Mouse (Mus musculus) forebrain, postnatal 0 days (tissue): ENCODE results near the gene Ddx41. TPM values are rescaled to one million over a fixed set of nuclear protein-coding genes. Genes with fewer than 3 reads are reported as not detected.

ENCODE experiments used
- ATAC-seq: fragments of 200-750 bp; cut with Nextera tagmentation; 2 replicates; pipeline ENCODE4 v1.8.0; 2017; ENCODE audit warnings: mild to moderate bottlenecking, moderate library complexity
- DNase-seq: peaks from one replicate; pipeline ENCODE4 v3.0.0-alpha.2; 2015
- H3K27ac ChIP-seq: fragments of 300-500 bp; sonication (generic); 2 replicates; pipeline ENCODE4 v1.5.1; 2014; ENCODE audit warnings: low read depth, mild to moderate bottlenecking, antibody characterized with exemption, low read length, moderate library complexity, mixed read lengths
- H3K27me3 ChIP-seq: fragments of 300-500 bp; sonication (generic); 2 replicates; pipeline ENCODE4 v1.6.1; 2014; ENCODE audit warnings: mild to moderate bottlenecking, low read length, mixed read lengths; ENCODE audit not compliant: insufficient read depth
- H3K36me3 ChIP-seq: fragments of 300-500 bp; sonication (generic); 2 replicates; pipeline ENCODE4 v1.6.1; 2014; ENCODE audit warnings: mild to moderate bottlenecking, moderate library complexity; ENCODE audit not compliant: insufficient read depth
- H3K4me1 ChIP-seq: fragments of 300-500 bp; sonication (generic); 2 replicates; pipeline ENCODE4 v1.6.1; 2014; ENCODE audit warnings: antibody characterized with exemption; ENCODE audit not compliant: insufficient read depth
- H3K4me2 ChIP-seq: fragments of 300-500 bp; sonication (generic); 2 replicates; pipeline ENCODE4 v1.6.1; 2014; ENCODE audit warnings: low read depth, mild to moderate bottlenecking, moderate library complexity
- H3K4me3 ChIP-seq: fragments of 300-500 bp; sonication (generic); 2 replicates; pipeline ENCODE4 v1.5.1; 2014; ENCODE audit warnings: low read depth, low read length, mixed read lengths
- H3K9ac ChIP-seq: fragments of 300-500 bp; sonication (generic); 2 replicates; pipeline ENCODE4 v1.6.1; 2014; ENCODE audit warnings: mild to moderate bottlenecking
- H3K9me3 ChIP-seq: fragments of 300-500 bp; sonication (generic); 2 replicates; pipeline ENCODE4 v1.6.1; 2016; ENCODE audit warnings: low read length
- CTCF ChIP-seq: sonication (generic); IDR thresholded peaks from 2 replicates; pipeline ENCODE4 v1.5.1; 2016; ENCODE audit warnings: antibody characterized with exemption, control low read depth, low read depth
- WGBS: fragments of 180-500 bp; shearing (Covaris S2); extraction: QIAGEN DNeasy Blood & Tissue Kit; methylation state at CpG from one replicate; pipeline ENCODE4 v1.1.7; 2014; 5-methylcytosine and 5-hydroxymethylcytosine counted together
- microRNA-seq, 2 experiments: library from miRNA; unstranded; fragments of <30 nt; microRNA quantifications; one replicate each; pipeline ENCODE4; 2016
- polyA plus RNA-seq: library from polyadenylated mRNA; unstranded; fragments of >200 nt; fragmentation: Nextera tagmentation; extraction: Ambion mirVana; gene quantifications from 2 replicates; pipeline ENCODE4 v1.2.1, GENCODE M21; 2015
- total RNA-seq: library from RNA; depleted of rRNA; stranded (reverse); fragments of >200 nt; gene quantifications from 2 replicates; pipeline ENCODE4 v1.2.3, GENCODE M21; 2014; rRNA removed

The Ddx41 gene
- total and polyA plus RNA-seq, 2 experiments from 2014 or later = 46.1 to 69.6 TPM

DNA sequence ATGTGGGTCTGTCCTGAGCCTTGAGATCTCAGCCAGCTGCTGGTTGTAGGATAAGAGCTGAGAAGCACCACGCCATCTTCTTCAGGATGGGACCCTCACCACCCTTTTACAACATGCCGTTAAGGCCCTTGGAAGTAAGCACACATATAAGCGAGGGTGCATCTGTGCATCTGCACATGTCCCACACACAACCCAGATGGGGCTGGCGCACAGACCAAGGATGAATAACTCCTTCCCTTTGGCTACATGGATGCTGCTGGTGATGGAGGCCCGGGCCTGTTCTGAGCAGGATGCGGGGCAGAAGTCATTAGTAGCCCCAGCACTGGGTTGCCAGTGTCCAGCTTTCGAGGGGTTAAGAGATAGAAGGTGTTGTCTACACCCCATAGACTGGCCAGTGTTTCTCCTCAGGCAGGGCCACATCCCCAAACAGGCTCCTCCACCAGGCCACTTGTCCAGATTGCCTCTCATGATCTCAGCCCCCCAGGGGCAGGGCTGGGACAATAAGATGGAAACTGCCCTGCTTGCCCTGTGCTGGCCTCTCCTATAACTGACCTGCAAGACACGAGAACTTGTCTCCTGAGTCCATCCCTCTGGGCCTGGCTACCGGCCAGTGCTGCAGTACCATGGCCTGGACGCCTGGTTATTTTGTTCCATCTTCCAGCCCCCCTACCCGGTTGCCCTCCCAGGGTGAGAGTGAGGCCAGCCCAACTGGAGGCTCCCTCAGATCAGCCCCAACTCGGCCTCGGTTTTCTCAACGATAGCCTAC lies 50.2 kb downstream of the Ddx41 start:
- TF ChIP-seq CTCF = no peak

DNA sequence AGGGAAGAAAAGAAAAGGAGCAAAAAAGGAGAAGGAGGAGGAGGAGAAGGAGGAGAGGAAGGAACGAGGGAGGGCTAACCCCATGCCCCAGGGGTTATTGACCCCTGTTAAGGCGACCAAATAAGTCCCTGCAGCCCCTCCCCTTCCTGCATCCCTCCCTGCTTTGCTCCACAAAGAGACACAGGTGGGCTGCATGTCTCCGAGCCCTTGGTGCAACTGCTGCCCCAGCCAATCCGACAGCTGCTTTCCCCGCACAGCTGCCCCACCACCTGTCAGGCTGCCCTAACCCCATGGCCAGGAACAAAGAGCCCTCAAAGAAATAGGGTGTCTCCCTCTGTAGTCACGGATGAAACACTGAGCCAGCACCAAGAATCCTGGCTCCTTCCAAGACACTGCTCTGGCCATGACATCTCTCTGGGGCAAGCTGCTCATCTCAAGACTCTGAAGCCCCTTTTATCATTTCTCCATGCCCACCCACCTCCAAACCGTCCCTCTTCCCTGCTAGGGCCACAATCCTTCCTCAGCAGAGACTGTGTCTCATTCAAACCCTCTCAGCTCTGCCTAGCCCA lies 51.9 kb downstream of the Ddx41 start:
- peak overlapping the region; percentile 97 for H3K4me2 ChIP-seq
- no peaks in the 10 kb centered on the region for H3K27me3 ChIP-seq
- WGBS = 14% methylated on average over 7 of the region's 7 CpGs
- peaks cover 36% of the 10 kb centered on the region for H3K36me3 ChIP-seq
- H3K4me1 ChIP-seq = peaks cover 24% of the 10 kb centered on the region
- H3K9ac ChIP-seq = peak overlapping the region; percentile 97
- TF ChIP-seq CTCF = no peak
- H3K27ac ChIP-seq = peak overlapping the region; percentile 92
- H3K9me3 ChIP-seq = no peaks in the 10 kb centered on the region
- no peak for ATAC-seq
- peak overlapping the region; percentile 74 for H3K4me3 ChIP-seq
- DNase-seq = no peak

More for the DNA sequence above, 50.2 kb downstream of the Ddx41 start:
- Histone ChIP-seq H3K4me2 (peak overlapping the region; percentile 97), H3K4me1 (peaks cover 24% of the 10 kb centered on the region), H3K9me3 (no peaks in the 10 kb centered on the region), H3K36me3 (peaks cover 20% of the 10 kb centered on the region), H3K4me3 (peak overlapping the region; percentile 74), H3K9ac (peak overlapping the region; percentile 97), H3K27me3 (no peaks in the 10 kb centered on the region), H3K27ac (peak overlapping the region; percentile 97)
- 21% methylated on average over 14 of the region's 14 CpGs for WGBS
- no peak for ATAC-seq
- no peak for DNase-seq

DNA sequence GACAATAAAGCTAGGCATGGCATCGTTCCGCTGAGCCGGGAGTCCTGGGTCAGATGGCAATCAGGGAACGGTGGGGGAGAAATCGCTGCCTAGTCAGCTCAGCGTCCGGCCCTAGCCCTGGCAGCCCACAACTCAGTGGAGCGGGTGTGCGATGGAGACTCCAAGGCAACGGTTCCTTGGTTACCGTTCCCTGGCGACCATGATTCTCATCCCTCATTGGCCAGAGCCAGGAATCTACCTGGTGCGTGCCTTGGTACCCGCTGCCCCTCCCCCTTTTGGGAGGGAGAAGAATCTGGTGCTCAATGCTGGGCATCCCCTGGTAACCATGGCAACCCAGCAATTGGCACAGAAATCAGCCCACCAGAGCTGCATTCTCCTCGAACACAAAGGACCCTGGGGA lies 52.9 kb downstream of the Ddx41 start:
- DNase-seq (peak; percentile 95), ATAC-seq (peak; percentile 85)
- H3K4me2 ChIP-seq = peak overlapping the region; percentile 97
- TF ChIP-seq CTCF = no peak
- no peaks in the 10 kb centered on the region for H3K9me3 ChIP-seq
- WGBS = 4% methylated on average over 15 of the region's 15 CpGs
- peak overlapping the region; percentile 97 for H3K9ac ChIP-seq
- H3K36me3 ChIP-seq = peaks cover 46% of the 10 kb centered on the region
- peaks cover 24% of the 10 kb centered on the region for H3K4me1 ChIP-seq
- peak overlapping the region; percentile 92 for H3K27ac ChIP-seq
- no peaks in the 10 kb centered on the region for H3K27me3 ChIP-seq
- H3K4me3 ChIP-seq = peak overlapping the region; percentile 74

DNA sequence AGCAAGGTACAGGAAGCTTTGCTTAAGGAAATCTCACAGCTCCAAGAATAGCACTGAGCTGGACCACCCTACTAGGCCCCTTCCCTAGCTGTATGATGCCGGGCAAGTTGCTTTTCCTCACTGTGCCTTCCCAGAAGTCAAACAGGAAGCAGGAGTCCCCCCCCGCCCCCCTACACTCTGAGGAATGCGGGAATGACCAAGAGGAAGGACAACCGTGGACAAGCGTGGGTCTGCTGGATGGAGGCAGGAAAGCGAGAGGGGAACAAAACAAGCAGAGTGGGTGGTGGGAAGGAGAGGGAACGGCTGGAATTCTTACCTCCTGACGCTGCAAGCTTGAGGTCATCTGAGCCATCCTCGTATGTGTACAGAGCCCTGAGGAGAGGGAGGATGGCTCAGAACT lies 53.4 kb downstream of the Ddx41 start:
- Histone ChIP-seq H3K27me3 (no peaks in the 10 kb centered on the region), H3K4me1 (peaks cover 24% of the 10 kb centered on the region)
- 47% methylated on average over 9 of the region's 9 CpGs for WGBS

DNA sequence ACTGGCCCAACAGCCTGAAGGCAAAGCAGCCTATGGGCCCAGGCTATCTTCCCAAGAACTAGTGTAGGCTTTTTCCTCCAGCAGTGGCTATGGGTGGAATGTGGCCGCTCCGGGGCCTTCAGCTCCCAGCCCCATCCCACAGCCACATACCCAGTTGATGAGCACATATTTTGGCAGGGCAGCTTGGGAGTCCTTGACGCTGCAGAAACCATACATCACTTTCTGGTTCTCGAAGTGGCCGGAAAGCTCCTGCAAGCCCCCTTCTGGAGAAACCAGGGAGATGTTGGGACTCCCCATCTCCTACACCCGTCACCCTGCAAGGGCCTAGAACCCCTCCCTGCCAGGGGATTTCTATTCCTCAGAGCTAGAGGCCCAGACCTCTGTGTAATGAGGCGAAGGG lies 53.9 kb downstream of the Ddx41 start:
- H3K4me3 ChIP-seq = no peak overlapping the region
- H3K4me1 ChIP-seq = peaks cover 24% of the 10 kb centered on the region
- no peaks in the 10 kb centered on the region for H3K9me3 ChIP-seq
- ATAC-seq (no peak), DNase-seq (no peak)
- peak overlapping the region; percentile 97; the same call in 1 of the 2 replicates for H3K4me2 ChIP-seq
- peak overlapping the region; percentile 54 for H3K27ac ChIP-seq
- no peaks in the 10 kb centered on the region for H3K27me3 ChIP-seq
- 63% methylated on average over 7 of the region's 7 CpGs for WGBS
- H3K36me3 ChIP-seq = peaks cover 53% of the 10 kb centered on the region
- peak; percentile 18; the same call in 1 of the 2 replicates for TF ChIP-seq CTCF
- H3K9ac ChIP-seq = no peak overlapping the region; the same call in 1 of the 2 replicates

More for the DNA sequence above, 53.4 kb downstream of the Ddx41 start:
- peaks cover 47% of the 10 kb centered on the region for H3K36me3 ChIP-seq
- H3K4me2 ChIP-seq = peak overlapping the region; percentile 97
- peak overlapping the region; percentile 75 for H3K27ac ChIP-seq
- H3K9me3 ChIP-seq = no peaks in the 10 kb centered on the region
- DNase-seq (no peak), ATAC-seq (no peak)
- no peak for TF ChIP-seq CTCF
- H3K4me3 ChIP-seq = peak overlapping the region; percentile 74
- H3K9ac ChIP-seq = peak overlapping the region; percentile 48

Small RNA genes lying within 50 kb of the gene (microRNA-seq; reads per million reads assigned to microRNA genes)
- 1.2 to 2.0 reads per million in 2 experiments for gene Mir6945

Other genes with a start within 250 kb of the Ddx41 start
- gene Prelid1, start 216.2 kb downstream of the Ddx41 start, total RNA-seq = 159 and 187 TPM in 2 replicates
- 313 and 316 TPM in 2 replicates for gene Prelid1, start 216.2 kb downstream of the Ddx41 start, polyA plus RNA-seq
- 67.3 and 77.4 TPM in 2 replicates for gene Rab24, start 214.7 kb downstream of the Ddx41 start, total RNA-seq
- gene Rab24, start 214.7 kb downstream of the Ddx41 start, polyA plus RNA-seq = 92.3 and 99.4 TPM in 2 replicates
- 10.1 and 10.5 TPM in 2 replicates for gene Mxd3, start 206.8 kb downstream of the Ddx41 start, total RNA-seq
- 7.3 and 9.4 TPM in 2 replicates for gene Mxd3, start 206.8 kb downstream of the Ddx41 start, polyA plus RNA-seq
- gene Lman2, start 173.9 kb downstream of the Ddx41 start, total RNA-seq = 55.2 and 62.6 TPM in 2 replicates
- 32.8 TPM in 2 replicates for gene Lman2, start 173.9 kb downstream of the Ddx41 start, polyA plus RNA-seq
- gene Rgs14, start 166.9 kb downstream of the Ddx41 start, total RNA-seq = 4.0 and 4.4 TPM in 2 replicates
- 2.5 and 3.9 TPM in 2 replicates for gene Rgs14, start 166.9 kb downstream of the Ddx41 start, polyA plus RNA-seq
- 0.95 TPM in 1 of 2 replicates, not detected in the other for gene Slc34a1, start 138.5 kb downstream of the Ddx41 start, total RNA-seq
- gene Slc34a1, start 138.5 kb downstream of the Ddx41 start, polyA plus RNA-seq = 0.29 TPM in 1 of 2 replicates, not detected in the other
- gene Pfn3, start 121.4 kb downstream of the Ddx41 start, total RNA-seq = not detected in 2 replicates
- 0.93 and 1.5 TPM in 2 replicates for gene Pfn3, start 121.4 kb downstream of the Ddx41 start, polyA plus RNA-seq
- 0.15 TPM in 1 of 2 replicates, not detected in the other for gene F12, start 109.9 kb downstream of the Ddx41 start, total RNA-seq
- 0.45 and 0.51 TPM in 2 replicates for gene F12, start 109.9 kb downstream of the Ddx41 start, polyA plus RNA-seq
- 79.5 and 88.2 TPM in 2 replicates for gene Grk6, start 91.6 kb downstream of the Ddx41 start, total RNA-seq
- 38.5 and 40.8 TPM in 2 replicates for gene Grk6, start 91.6 kb downstream of the Ddx41 start, polyA plus RNA-seq
- 108 and 118 TPM in 2 replicates for gene Prr7, start 72.4 kb downstream of the Ddx41 start, total RNA-seq
- gene Prr7, start 72.4 kb downstream of the Ddx41 start, polyA plus RNA-seq = 7.8 and 8.7 TPM in 2 replicates
- gene Dbn1, start 48.5 kb downstream of the Ddx41 start, total RNA-seq = 545 and 619 TPM in 2 replicates
- 603 and 619 TPM in 2 replicates for gene Dbn1, start 48.5 kb downstream of the Ddx41 start, polyA plus RNA-seq
- gene Pdlim7, start 23.0 kb downstream of the Ddx41 start, total RNA-seq = 26.6 and 36.7 TPM in 2 replicates
- 114 and 115 TPM in 2 replicates for gene Pdlim7, start 23.0 kb downstream of the Ddx41 start, polyA plus RNA-seq
- gene Dok3, start 7.4 kb downstream of the Ddx41 start, total RNA-seq = 2.5 and 4.8 TPM in 2 replicates
- 0.82 TPM in 2 replicates for gene Dok3, start 7.4 kb downstream of the Ddx41 start, polyA plus RNA-seq
- 88.4 and 93.1 TPM in 2 replicates for gene Fam193b, start 34.5 kb upstream of the Ddx41 start, total RNA-seq
- gene Fam193b, start 34.5 kb upstream of the Ddx41 start, polyA plus RNA-seq = 41.2 and 41.6 TPM in 2 replicates
- 52.9 and 56.3 TPM in 2 replicates for gene Tmed9, start 37.1 kb upstream of the Ddx41 start, total RNA-seq
- gene Tmed9, start 37.1 kb upstream of the Ddx41 start, polyA plus RNA-seq = 102 TPM in 2 replicates
- gene B4galt7, start 63.2 kb upstream of the Ddx41 start, total RNA-seq = 57.6 and 63.1 TPM in 2 replicates
- 36.1 and 43.0 TPM in 2 replicates for gene B4galt7, start 63.2 kb upstream of the Ddx41 start, polyA plus RNA-seq
- 87.8 and 115 TPM in 2 replicates for gene Caml, start 86.3 kb upstream of the Ddx41 start, total RNA-seq
- 116 and 121 TPM in 2 replicates for gene Caml, start 86.3 kb upstream of the Ddx41 start, polyA plus RNA-seq
- gene Ddx46, start 98.4 kb upstream of the Ddx41 start, total RNA-seq = 28.0 and 34.7 TPM in 2 replicates
- 17.7 and 20.1 TPM in 2 replicates for gene Ddx46, start 98.4 kb upstream of the Ddx41 start, polyA plus RNA-seq
- gene B230219D22Rik, start 156.5 kb upstream of the Ddx41 start, total RNA-seq = 135 and 167 TPM in 2 replicates
- gene B230219D22Rik, start 156.5 kb upstream of the Ddx41 start, polyA plus RNA-seq = 40.7 and 59.5 TPM in 2 replicates
- gene Txndc15, start 178.0 kb upstream of the Ddx41 start, total RNA-seq = 116 and 121 TPM in 2 replicates
- 134 and 135 TPM in 2 replicates for gene Txndc15, start 178.0 kb upstream of the Ddx41 start, polyA plus RNA-seq
- gene Pcbd2, start 190.7 kb upstream of the Ddx41 start, total RNA-seq = 9.6 and 11.1 TPM in 2 replicates
- 28.7 and 29.2 TPM in 2 replicates for gene Pcbd2, start 190.7 kb upstream of the Ddx41 start, polyA plus RNA-seq
- gene Catsper3, start 247.9 kb upstream of the Ddx41 start, total RNA-seq = not detected in 2 replicates
- 0.14 and 0.19 TPM in 2 replicates for gene Catsper3, start 247.9 kb upstream of the Ddx41 start, polyA plus RNA-seq